Mouse (Mus musculus) heart, postnatal 14 days (tissue): ENCODE data around the gene Map4k1. TPM values are rescaled to one million over a fixed set of nuclear protein-coding genes. Genes with fewer than 3 reads are reported as not detected.
A peak's percentile ranks its signal among the peaks of the same experiment; 100 is the strongest.

Experiments
- DNase-seq, 2 experiments: peaks; one replicate each; pipeline ENCODE4 v3.0.0; 2021 to 2022
- intact Hi-C: fragments of 180-260 bp; cut with DNase I; formaldehyde crosslinking; loops from one replicate; pipeline ENCODE4 v1.15.1; 2025
- microRNA-seq, 2 experiments: library from miRNA; unstranded; fragments of <30 nt; microRNA quantifications; one replicate each; pipeline ENCODE4 v1.2.0; 2021 to 2022
- total RNA-seq, 2 experiments: library from RNA; stranded (reverse); gene quantifications; 2 replicates each; pipeline ENCODE4 v1.2.3; 2021

Map4k1 gene
- total RNA-seq, 2 experiments from 2014 or later, result 0.96 to 2.4 TPM

- no peak for DNase-seq
- intact Hi-C loops, result loop anchor here (10.0 kb wide), 1 partner anchor 481 kb away; no protein-coding TSS in a partner anchor
Measured at GRCm38 (mm10) chr7:29043674-29044057, 61.8 kb downstream of the Map4k1 start.

GRCm38 (mm10) chr7:29044302-29044701, 62.5 kb downstream of the Map4k1 start:
- DNase-seq, result no peak
- intact Hi-C loops, result loop anchor here (10.0 kb wide), 1 partner anchor 480 kb away; no protein-coding TSS in a partner anchor

- DNase-seq, result no peak
- intact Hi-C loops, result loop anchor here (10.0 kb wide), 1 partner anchor 478 kb away; no protein-coding TSS in a partner anchor
Measured at GRCm38 (mm10) chr7:29046533-29046932, 64.7 kb downstream of the Map4k1 start.

GRCm38 (mm10) chr7:29048070-29048469, 66.2 kb downstream of the Map4k1 start:
- no peak for DNase-seq
- intact Hi-C loops, result loop anchor here (10.0 kb wide), 1 partner anchor 477 kb away; no protein-coding TSS in a partner anchor

- intact Hi-C loops, result loop anchor here (10.0 kb wide), 1 partner anchor 476 kb away; no protein-coding TSS in a partner anchor
- no peak for DNase-seq
Measured at GRCm38 (mm10) chr7:29048615-29049014, 66.8 kb downstream of the Map4k1 start.

- intact Hi-C loops, result loop anchor here (5.0 kb wide), 1 partner anchor 252 kb away; the partner anchor contains the start of gene Dpf1
- peak in 1 of 2 experiments; percentile 51 for DNase-seq
Measured at GRCm38 (mm10) chr7:29050797-29051196, 68.9 kb downstream of the Map4k1 start.

- intact Hi-C loops, result loop anchor here (5.0 kb wide), 1 partner anchor 249 kb away; the partner anchor contains the start of gene Dpf1
- no peak for DNase-seq
Measured at GRCm38 (mm10) chr7:29052821-29053220, 71.0 kb downstream of the Map4k1 start.

Small RNA genes lying within 50 kb of the gene (microRNA-seq; reads per million reads assigned to microRNA genes)
- gene Gm44408, result 0 reads per million in 2 experiments

Other genes with a start within 250 kb of the Map4k1 start
- gene Mrps12, start 240.2 kb upstream of the Map4k1 start, total RNA-seq, result 10 to 100 TPM; 55.6 to 55.9 TPM
- 10 to 100 TPM; 14.1 to 16.3 TPM for gene Sars2, start 240.1 kb upstream of the Map4k1 start, total RNA-seq
- not detected for gene Ccer2, start 225.9 kb upstream of the Map4k1 start, total RNA-seq
- gene Sirt2, start 215.3 kb upstream of the Map4k1 start, total RNA-seq, result 10 to 100 TPM; 71.6 to 75.1 TPM
- 10 to 100 TPM; 15.9 to 18.0 TPM for gene Nfkbib, start 214.5 kb upstream of the Map4k1 start, total RNA-seq
- gene Rinl, start 193.1 kb upstream of the Map4k1 start, total RNA-seq, result 1 to 10 TPM; 2.2 to 4.0 TPM
- 100 to 1,000 TPM; 314 to 317 TPM for gene Hnrnpl, start 173.5 kb upstream of the Map4k1 start, total RNA-seq
- gene Ech1, start 156.8 kb upstream of the Map4k1 start, total RNA-seq, result 1,000 to 10,000 TPM; 1,375 to 1,408 TPM
- 10 to 100 TPM; 38.7 to 51.1 TPM for gene Lgals4, start 148.2 kb upstream of the Map4k1 start, total RNA-seq
- gene Lgals7, start 118.2 kb upstream of the Map4k1 start, total RNA-seq, result 1 to 10 TPM; 3.2 to 3.6 TPM
- under 1 TPM; 0.27 to 0.36 TPM for gene Capn12, start 100.6 kb upstream of the Map4k1 start, total RNA-seq
- gene Actn4, start 19.7 kb upstream of the Map4k1 start, total RNA-seq, result 100 to 1,000 TPM; 110 to 127 TPM
- gene Eif3k, start 186 bp upstream of the Map4k1 start, total RNA-seq, result 100 to 1,000 TPM; 157 to 159 TPM
- under 1 TPM; 0.05 TPM for gene Ryr1, start 143.1 kb downstream of the Map4k1 start, total RNA-seq
- gene Rasgrp4, start 152.8 kb downstream of the Map4k1 start, total RNA-seq, result 1 to 10 TPM; 1.0 to 2.0 TPM
- 10 to 100 TPM; 11.9 to 13.7 TPM for gene Fam98c, start 174.2 kb downstream of the Map4k1 start, total RNA-seq
- 1 to 10 TPM; 1.0 to 1.3 TPM for gene Ggn, start 188.2 kb downstream of the Map4k1 start, total RNA-seq
- 1 to 10 TPM in 1 of 2 experiments, under 1 TPM in 1; 0.95 to 1.5 TPM for gene Spred3, start 188.4 kb downstream of the Map4k1 start, total RNA-seq
- gene Psmd8, start 198.7 kb downstream of the Map4k1 start, total RNA-seq, result 100 to 1,000 TPM; 142 to 149 TPM
- gene Catsperg1, start 232.0 kb downstream of the Map4k1 start, total RNA-seq, result under 1 TPM; 0.32 to 0.60 TPM